Mouse (Mus musculus) MEL (cell line): ENCODE data around the gene Prmt2. TPM values are rescaled to one million over a fixed set of nuclear protein-coding genes. Genes with fewer than 3 reads are reported as not detected.

Experiments
- DNase-seq: peaks from one replicate; pipeline ENCODE4 v3.0.0; 2011; ENCODE audit warnings: low read depth, low spot score
- H3K27ac ChIP-seq: 2 replicates; pipeline ENCODE4 v1.5.1; 2012; ENCODE audit warnings: low read depth, mild to moderate bottlenecking, control low read depth, low read length, moderate library complexity; ENCODE audit not compliant: control insufficient read depth
- H3K27me3 ChIP-seq, 2 experiments: fragments of 150-350 bp in 1 of 2; sonication (generic) in 1 of 2; 2 replicates each; pipeline ENCODE4 v1.6.1; 2012; ENCODE audit warnings: low read length in 2 of 2, mild to moderate bottlenecking in 2 of 2, improper control_type of control experiment in 1 of 2, moderate library complexity in 1 of 2; ENCODE audit not compliant: insufficient read depth in 2 of 2, control insufficient read depth in 1 of 2
- H3K36me3 ChIP-seq, 2 experiments: 2 replicates each; pipeline ENCODE4 v1.6.1; 2012 to 2014; ENCODE audit warnings: low read length in 2 of 2, improper control_type of control experiment in 1 of 2, inconsistent platforms in 1 of 2, mild to moderate bottlenecking in 1 of 2; ENCODE audit not compliant: insufficient read depth in 2 of 2, control insufficient read depth in 1 of 2
- H3K4me1 ChIP-seq, 2 experiments: fragments of 150-350 bp in 1 of 2; sonication (generic) in 1 of 2; 2 replicates each; pipeline ENCODE4 v1.6.1; 2012; ENCODE audit warnings: low read length in 2 of 2, improper control_type of control experiment in 1 of 2, mild to moderate bottlenecking in 1 of 2; ENCODE audit not compliant: insufficient read depth in 2 of 2, control insufficient read depth in 1 of 2
- H3K4me3 ChIP-seq, 2 experiments: fragments of 150-350 bp in 1 of 2; sonication (generic) in 1 of 2; 2 replicates each; pipeline ENCODE4 v1.5.1; 2012; ENCODE audit warnings: low read depth in 2 of 2, low read length in 2 of 2, mild to moderate bottlenecking in 2 of 2, moderate library complexity in 2 of 2, control low read depth in 1 of 2, improper control_type of control experiment in 1 of 2; ENCODE audit not compliant: control insufficient read depth in 1 of 2, insufficient read depth in 1 of 2
- H3K79me2 ChIP-seq: 2 replicates; pipeline ENCODE4 v1.6.1; 2012; ENCODE audit warnings: mild to moderate bottlenecking, low read length, moderate library complexity; ENCODE audit not compliant: control insufficient read depth, poor library complexity, insufficient read depth
- H3K9ac ChIP-seq: 2 replicates; pipeline ENCODE4 v1.6.1; 2012; ENCODE audit warnings: low read depth, mild to moderate bottlenecking, control low read depth, low read length, moderate library complexity; ENCODE audit not compliant: control insufficient read depth, poor library complexity, severe bottlenecking
- H3K9me3 ChIP-seq: fragments of 150-350 bp; sonication (generic); replicated peaks from 2 replicates; pipeline ENCODE4 v1.6.1; 2012; ENCODE audit warnings: mild to moderate bottlenecking, low read length, improper control_type of control experiment, moderate library complexity; ENCODE audit not compliant: insufficient read depth
- CHD2 ChIP-seq: IDR thresholded peaks from 2 replicates; pipeline ENCODE4 v1.6.1; 2011; ENCODE audit warnings: low read length, improper control_type of control experiment
- E2F4 ChIP-seq: IDR thresholded peaks from 2 replicates; pipeline ENCODE4 v1.6.1; 2011; ENCODE audit warnings: low read depth, low read length, improper control_type of control experiment, borderline replicate concordance
- GATA1 ChIP-seq: IDR thresholded peaks from 2 replicates; pipeline ENCODE4 v1.6.1; 2011; ENCODE audit warnings: low read depth, low read length, improper control_type of control experiment
- NRF1 ChIP-seq: IDR thresholded peaks from 2 replicates; pipeline ENCODE4 v1.6.1; 2014; ENCODE audit warnings: low read depth, mild to moderate bottlenecking, inconsistent platforms, low read length, improper control_type of control experiment, moderate library complexity; ENCODE audit not compliant: poor library complexity, insufficient read depth, severe bottlenecking
- ZNF384 ChIP-seq: IDR thresholded peaks from 2 replicates; pipeline ENCODE4 v1.6.1; 2012; ENCODE audit warnings: low read depth, mild to moderate bottlenecking, inconsistent platforms, low read length, improper control_type of control experiment
- polyA plus RNA-seq, 2 experiments: library from polyadenylated mRNA; stranded (reverse) in 1 of 2; unstranded in 1 of 2; fragments of >175 nt in 1 of 2; fragments of >200 nt in 1 of 2; gene quantifications; 2 replicates each; pipeline versions ENCODE4 v1.2.1 to v1.2.4; 2012; ENCODE audit warnings: low replicate concordance in 2 of 2, low read depth in 1 of 2; ENCODE audit not compliant: insufficient read length in 2 of 2, insufficient read depth in 1 of 2, missing spikeins in 1 of 2
- total RNA-seq: library from RNA; depleted of rRNA; stranded (reverse); fragments of 300-350 nt; gene quantifications from 2 replicates; pipeline ENCODE4 v1.2.3, GENCODE M21; 2012; rRNA removed

Gene Prmt2
- total and polyA plus RNA-seq, 3 experiments: 6.7 to 12.6 TPM; not detected in 1

- DNase-seq: no peak
- TF ChIP-seq NRF1: no peak
- TF ChIP-seq E2F4: no peak
- no peak for TF ChIP-seq GATA1
- TF ChIP-seq CHD2: no peak
- TF ChIP-seq ZNF384: no peak
- TF ChIP-seq, all 39 proteins: peak for 0
These were observed 80.1 kb downstream of the Prmt2 start for GRCm38 (mm10) chr10:76157528-76157927.

More at GRCm38 (mm10) chr10:76157528-76157927, 80.1 kb downstream of the Prmt2 start:
- no peak overlapping the region for H3K27ac ChIP-seq
- H3K4me1 ChIP-seq: no peaks in the 10 kb centered on the region
- H3K36me3 ChIP-seq: no peaks in the 10 kb centered on the region
- H3K27me3 ChIP-seq: peaks cover 0 to 10% of the 10 kb centered on the region in 2 experiments
- H3K4me3 ChIP-seq: no peak overlapping the region
- H3K79me2 ChIP-seq: no peaks in the 10 kb centered on the region
- no peaks in the 10 kb centered on the region for H3K9me3 ChIP-seq
- H3K9ac ChIP-seq: no peak overlapping the region

Other genes starting within 250 kb of the Prmt2 start
- 7.9 and 9.0 TPM in 2 replicates for gene Zfp280b, start 205.2 kb downstream of the Prmt2 start, total RNA-seq
- 10 to 100 TPM in 1 of 2 experiments, not detected in 1; 18.6 TPM for gene Zfp280b, start 205.2 kb downstream of the Prmt2 start, polyA plus RNA-seq
- not detected in 2 replicates for gene Slc5a4b, start 126.9 kb downstream of the Prmt2 start, total RNA-seq
- gene Slc5a4b, start 126.9 kb downstream of the Prmt2 start, polyA plus RNA-seq: under 1 TPM in 1 of 2 experiments, not detected in 1; 0.03 TPM
- gene Slc5a4a, start 90.4 kb downstream of the Prmt2 start, total RNA-seq: not detected in 2 replicates
- not detected for gene Slc5a4a, start 90.4 kb downstream of the Prmt2 start, polyA plus RNA-seq
- gene S100b, start 16.0 kb upstream of the Prmt2 start, total RNA-seq: not detected in 2 replicates
- not detected for gene S100b, start 16.0 kb upstream of the Prmt2 start, polyA plus RNA-seq
- 2.6 and 2.8 TPM in 2 replicates for gene Dip2a, start 107.4 kb upstream of the Prmt2 start, total RNA-seq
- gene Dip2a, start 107.4 kb upstream of the Prmt2 start, polyA plus RNA-seq: 1 to 10 TPM in 1 of 2 experiments, not detected in 1; 5.7 TPM
- gene AC141477.1, start 202.6 kb upstream of the Prmt2 start, total RNA-seq: not detected in 2 replicates
- under 1 TPM in 1 of 2 experiments, not detected in 1; 0.70 TPM for gene AC141477.1, start 202.6 kb upstream of the Prmt2 start, polyA plus RNA-seq
- gene Pcnt, start 204.9 kb upstream of the Prmt2 start, total RNA-seq: 30.7 and 34.1 TPM in 2 replicates
- 10 to 100 TPM; 36.4 to 51.3 TPM for gene Pcnt, start 204.9 kb upstream of the Prmt2 start, polyA plus RNA-seq
- 0.13 and 0.15 TPM in 2 replicates for gene 2610028H24Rik, start 211.2 kb upstream of the Prmt2 start, total RNA-seq
- under 1 TPM in 1 of 2 experiments, not detected in 1; 0.10 TPM for gene 2610028H24Rik, start 211.2 kb upstream of the Prmt2 start, polyA plus RNA-seq
- 38.1 and 39.6 TPM in 2 replicates for gene Mcm3ap, start 231.1 kb upstream of the Prmt2 start, total RNA-seq
- 10 to 100 TPM in 1 of 2 experiments, not detected in 1; 57.0 TPM for gene Mcm3ap, start 231.1 kb upstream of the Prmt2 start, polyA plus RNA-seq
- 4.0 TPM in 2 replicates for gene Ybey, start 231.2 kb upstream of the Prmt2 start, total RNA-seq
- gene Ybey, start 231.2 kb upstream of the Prmt2 start, polyA plus RNA-seq: 1 to 10 TPM in 1 of 2 experiments, not detected in 1; 2.6 TPM